Mouse (Mus musculus) brain, embryonic 14.5 days (tissue): ENCODE data around the gene Rab20. TPM values are rescaled to one million over a fixed set of nuclear protein-coding genes. Genes with fewer than 3 reads are reported as not detected.
"Not testable (repeated sequence)": the region's sequence is repeated elsewhere in the genome, so short reads cannot be mapped to it uniquely, and the experiment has no call there.

Experiments
- DNase-seq: peaks from one replicate; pipeline ENCODE4 v3.0.0-alpha.2; 2011; ENCODE audit warnings: low read depth
- CTCF ChIP-seq: fragments of 200-500 bp; IDR thresholded peaks from 2 replicates; pipeline ENCODE4 v1.5.1; 2012; ENCODE audit warnings: inconsistent platforms, mild to moderate bottlenecking, moderate library complexity, borderline replicate concordance; ENCODE audit not compliant: insufficient read depth, insufficient read length; ENCODE audit errors: extremely low read depth
- POLR2A ChIP-seq: fragments of 200-500 bp; IDR thresholded peaks from 2 replicates; pipeline ENCODE4 v1.6.1; 2012; ENCODE audit warnings: mild to moderate bottlenecking, inconsistent platforms, borderline replicate concordance; ENCODE audit not compliant: poor library complexity, insufficient read depth, insufficient read length, severe bottlenecking; ENCODE audit errors: extremely low read depth
- polyA plus RNA-seq: library from polyadenylated mRNA; depleted of rRNA; stranded (reverse); fragments of >200 nt; gene quantifications from 2 replicates; pipeline ENCODE4 v1.2.3, GENCODE M21; 2012

Gene Rab20
- polyA plus RNA-seq, 1 experiment: 0.85 TPM

DNA sequence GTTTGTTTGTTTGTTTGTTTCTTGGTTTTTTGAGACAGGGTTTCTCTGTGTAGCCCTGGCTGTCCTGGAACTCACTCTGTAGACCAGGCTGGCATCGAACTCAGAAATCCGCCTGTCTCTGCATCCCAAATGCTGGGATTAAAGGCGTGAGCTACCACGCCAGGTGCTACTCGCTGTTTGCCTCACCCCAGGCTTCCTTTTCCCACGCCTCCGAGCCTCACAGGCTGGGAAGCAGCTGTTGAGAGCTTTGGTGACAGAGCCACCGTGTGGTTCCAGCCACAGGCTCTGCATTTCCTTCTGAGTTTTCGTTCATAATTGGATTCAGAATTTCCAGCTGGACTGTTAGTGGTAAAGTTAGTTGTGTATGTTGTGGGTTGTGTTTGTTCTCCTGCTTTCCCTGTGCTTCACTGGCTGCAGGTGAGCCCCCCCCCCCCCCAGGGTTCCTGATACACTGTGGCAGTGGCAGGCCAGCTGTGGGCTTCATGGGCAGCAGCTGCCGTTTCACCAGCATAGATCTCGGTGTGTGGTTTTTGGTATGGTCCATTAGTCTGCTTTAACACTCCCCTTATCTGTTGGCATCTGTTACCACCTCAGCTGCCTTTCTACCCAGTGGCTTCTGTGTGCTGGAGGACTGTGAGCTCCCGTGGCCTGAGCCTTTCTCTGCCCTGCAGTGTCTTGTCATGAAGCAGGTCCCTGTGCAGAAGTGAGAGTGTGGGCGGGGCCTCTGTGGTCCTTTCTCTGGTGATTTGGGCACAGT, 25.1 kb upstream of the Rab20 start:
- no peak for TF ChIP-seq CTCF
- no peak for TF ChIP-seq POLR2A
- no peak for DNase-seq

DNA sequence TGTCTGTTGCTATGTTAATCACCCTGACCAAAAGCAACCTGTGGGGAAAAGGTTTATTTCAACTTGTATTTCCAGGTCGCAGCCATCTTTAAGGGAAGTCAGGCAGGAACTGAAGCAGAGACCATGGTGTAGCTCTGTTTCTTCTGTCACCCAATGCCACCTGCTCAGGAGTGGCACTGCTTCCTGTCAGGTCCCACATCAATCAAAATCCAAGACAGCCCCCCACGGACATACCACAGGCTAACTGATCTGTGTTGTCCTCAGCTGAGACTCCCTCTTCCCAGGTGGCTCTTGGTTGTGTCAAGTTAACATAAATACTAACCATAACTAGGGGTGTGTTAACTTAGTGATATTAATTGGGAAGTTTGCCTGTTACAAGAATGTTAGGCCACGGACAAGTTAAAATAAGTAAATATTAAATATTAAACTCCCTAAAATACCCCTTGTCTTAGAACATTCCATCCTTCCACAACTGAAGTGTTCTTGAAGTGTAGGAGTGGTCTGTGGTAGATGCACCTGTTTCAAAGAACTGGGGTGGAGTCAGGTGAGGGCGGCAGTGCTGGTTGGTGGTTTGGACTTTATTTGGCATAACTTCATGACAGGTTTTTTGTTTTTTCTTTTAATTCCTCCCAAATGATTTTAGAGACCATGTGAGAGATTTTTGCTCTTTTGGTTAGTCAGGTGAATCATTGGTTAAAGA, 20.4 kb upstream of the Rab20 start:
- TF ChIP-seq CTCF (no peak), POLR2A (no peak)
- no peak for DNase-seq

GRCm38 (mm10) chr8:11498281-11498680, 19.8 kb upstream of the Rab20 start:
- DNase-seq: no peak

GRCm38 (mm10) chr8:11497017-11497990, 18.8 kb upstream of the Rab20 start, which contains the start of gene Naxd:
Gene Naxd, plus strand, starts transcription at chr8:11497506.
- peak; percentile 97 for DNase-seq
- TF ChIP-seq CTCF (no peak), POLR2A (peak; percentile 56; the same call in 1 of the 2 replicates)

More at GRCm38 (mm10) chr8:11498281-11498680, 19.8 kb upstream of the Rab20 start:
- TF ChIP-seq POLR2A: no peak
- TF ChIP-seq CTCF: no peak

GRCm38 (mm10) chr8:11492340-11492739, 13.8 kb upstream of the Rab20 start:
- not testable (repeated sequence) for DNase-seq

DNA sequence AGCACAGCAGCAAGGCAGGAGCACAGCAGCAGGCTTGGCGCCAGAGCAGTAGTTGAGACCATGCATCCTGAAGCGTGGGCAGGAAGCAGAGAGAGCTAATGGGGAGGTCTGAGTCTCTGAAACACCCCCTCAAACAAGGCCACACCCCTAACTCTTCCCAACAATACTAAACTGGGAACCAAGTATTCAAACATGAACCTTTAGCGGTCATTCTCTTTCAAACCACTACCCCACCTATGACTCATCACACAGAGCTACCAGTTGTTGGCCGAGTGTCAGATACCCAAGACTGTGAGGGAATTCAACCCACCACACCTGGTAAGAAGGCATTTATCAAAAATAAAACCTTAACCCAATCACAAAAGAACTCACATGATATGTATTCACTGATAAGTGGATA, 8.7 kb upstream of the Rab20 start:
- TF ChIP-seq POLR2A: no peak
- TF ChIP-seq CTCF: no peak
- no peak for DNase-seq

DNA sequence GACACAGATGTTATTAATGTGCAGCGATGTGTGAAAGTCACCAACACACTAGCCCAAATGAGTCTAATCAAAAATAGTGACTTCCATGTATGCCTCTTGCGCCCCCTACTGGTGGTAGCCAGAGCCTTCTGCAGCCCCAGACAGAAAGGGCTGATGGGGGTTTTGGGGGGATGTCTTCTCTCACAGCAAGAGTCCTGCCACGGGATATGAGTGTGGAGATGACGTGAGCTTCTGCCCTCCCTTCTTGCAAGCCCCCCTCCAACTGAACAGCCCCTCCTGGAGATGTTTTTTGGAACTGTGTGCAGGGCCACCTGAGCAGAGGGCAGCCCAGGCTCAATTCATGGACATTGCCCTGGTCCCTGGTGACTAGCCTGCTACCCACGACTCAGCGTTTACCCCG, 7.6 kb upstream of the Rab20 start:
- peak; percentile 88 for TF ChIP-seq CTCF
- no peak for TF ChIP-seq POLR2A
- peak; percentile 79 for DNase-seq

GRCm38 (mm10) chr8:11482537-11482936, 4.0 kb upstream of the Rab20 start:
- no peak for TF ChIP-seq CTCF
- TF ChIP-seq POLR2A: no peak
- no peak for DNase-seq

DNA sequence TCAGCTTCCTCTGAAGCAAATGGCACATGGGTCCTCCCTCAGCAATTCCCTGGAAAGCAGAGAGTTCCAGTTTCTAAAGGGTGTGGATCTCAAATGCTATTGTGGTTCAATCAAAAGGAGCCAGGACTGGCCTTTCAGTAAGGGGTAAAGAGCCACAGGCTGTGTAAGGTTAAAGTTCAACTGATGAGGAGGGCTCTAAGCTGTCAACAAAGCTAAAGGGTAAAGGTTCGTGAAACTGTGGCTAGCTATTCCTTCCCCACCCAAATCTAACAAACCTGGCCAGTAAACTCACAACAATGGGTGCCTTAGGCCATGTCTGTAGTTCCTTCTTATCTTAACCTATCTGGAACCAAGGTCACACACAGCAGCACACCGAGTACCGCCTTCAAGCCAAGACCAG, 3.4 kb upstream of the Rab20 start:
- no peak for TF ChIP-seq POLR2A
- DNase-seq: no peak

GRCm38 (mm10) chr8:11479591-11479990, 1.1 kb upstream of the Rab20 start:
- no peak for DNase-seq
- no peak for TF ChIP-seq POLR2A
- no peak for TF ChIP-seq CTCF

DNA sequence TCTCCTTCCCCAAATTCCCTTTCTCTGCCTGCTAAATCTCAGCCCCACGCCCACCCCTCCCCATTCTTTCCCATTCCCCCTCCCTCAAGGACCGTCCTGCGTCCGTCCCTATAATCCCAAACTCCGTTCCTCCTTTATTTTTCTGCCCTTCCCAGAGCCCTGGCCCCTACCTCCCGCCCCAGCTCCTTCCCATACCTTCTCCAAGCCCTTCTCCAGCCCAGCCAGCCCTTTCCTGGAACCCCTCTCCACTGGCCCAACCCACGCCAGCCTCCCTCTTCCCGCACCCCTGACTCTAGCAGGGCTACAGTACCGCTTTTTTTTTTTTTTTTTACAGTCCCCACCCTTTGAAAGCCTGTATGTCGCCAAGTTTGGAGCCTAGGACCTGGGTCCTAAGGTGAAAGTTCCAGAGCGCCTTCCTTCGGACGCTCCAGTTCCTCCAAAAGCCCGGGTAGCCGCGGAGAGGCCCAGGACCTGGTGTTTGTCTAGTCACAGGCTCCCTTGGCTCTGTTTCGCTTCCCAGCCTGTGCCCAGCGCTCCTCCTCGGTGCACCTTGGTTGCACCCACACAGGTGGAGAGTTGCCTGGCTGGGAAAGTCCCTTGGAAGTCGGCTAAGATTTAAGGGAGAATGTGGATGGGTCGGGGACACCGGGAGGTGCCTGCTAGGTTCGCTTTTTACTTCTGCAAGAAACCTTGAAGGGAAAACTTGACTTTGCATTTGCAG, 457 bp upstream of the Rab20 start:
- TF ChIP-seq CTCF (no peak), POLR2A (no peak)
- DNase-seq: no peak

GRCm38 (mm10) chr8:11477178-11477553, 1.3 kb downstream of the Rab20 start:
- no peak for TF ChIP-seq POLR2A
- TF ChIP-seq CTCF: no peak
- DNase-seq: no peak

GRCm38 (mm10) chr8:11476338-11477177, 2.0 kb downstream of the Rab20 start:
- DNase-seq: peak; percentile 31
- TF ChIP-seq CTCF: no peak
- no peak for TF ChIP-seq POLR2A
